ENCODE assay signal across 22 mouse cellular contexts in genomic region chr2:51905637-51906036, GRCm38 (mm10).
"Had no signal": no experiment of that assay in that cellular context is flagged by ENCODE, and none has a peak within 500 bp of the region (broad histone marks: within the 10 kb centered on the region; RNA-seq: fewer than 3 reads in every experiment).

No protein-coding gene starts in this region.

- DNase-seq: kidney, adult 2 months; kidney, postnatal 10 days; kidney, postnatal 36 days; left cerebral cortex, postnatal 4 days; liver; lung, adult 18-20 months; lung, postnatal 10 days; lung, postnatal 36 days; midbrain, embryonic 14.5 days; retina, postnatal 1 day; right cerebral cortex, postnatal 25 days; spleen, adult 18-20 months; thymus, postnatal 25 days had no signal

- H3K27me3 ChIP-seq: limb, embryonic 13.5 days; liver, embryonic 12.5 days; liver, embryonic 15.5 days; lung, embryonic 15.5 days; megakaryocyte, embryonic 14.5 days; neural tube, embryonic 12.5 days; neural tube, embryonic 15.5 days; stomach, embryonic 15.5 days had no signal

- ATAC-seq: liver, embryonic 12.5 days had no signal

- H3K9ac ChIP-seq: limb, embryonic 13.5 days; liver, embryonic 12.5 days; liver, embryonic 15.5 days; lung, embryonic 15.5 days; neural tube, embryonic 12.5 days; neural tube, embryonic 15.5 days; stomach, embryonic 15.5 days had no signal

- H3K4me3 ChIP-seq: limb, embryonic 13.5 days; liver, embryonic 12.5 days; liver, embryonic 15.5 days; lung, embryonic 15.5 days; megakaryocyte, embryonic 14.5 days; midbrain, embryonic 10.5 days; neural tube, embryonic 12.5 days; neural tube, embryonic 15.5 days; stomach, embryonic 15.5 days had no signal

- H3K4me2 ChIP-seq: limb, embryonic 13.5 days; liver, embryonic 12.5 days; liver, embryonic 15.5 days; lung, embryonic 15.5 days; neural tube, embryonic 12.5 days; neural tube, embryonic 15.5 days; stomach, embryonic 15.5 days had no signal

- H3K9me3 ChIP-seq: limb, embryonic 13.5 days; liver, embryonic 12.5 days; liver, embryonic 15.5 days; lung, embryonic 15.5 days; megakaryocyte, embryonic 14.5 days; midbrain, embryonic 10.5 days; neural tube, embryonic 12.5 days; neural tube, embryonic 15.5 days; stomach, embryonic 15.5 days had no signal

- H3K4me1 ChIP-seq: liver, embryonic 12.5 days; liver, embryonic 15.5 days; lung, embryonic 15.5 days; neural tube, embryonic 12.5 days; neural tube, embryonic 15.5 days; stomach, embryonic 15.5 days had no signal

- H3K27ac ChIP-seq: limb, embryonic 13.5 days; liver, embryonic 12.5 days; liver, embryonic 15.5 days; lung, embryonic 15.5 days; midbrain, embryonic 10.5 days; neural tube, embryonic 12.5 days; neural tube, embryonic 15.5 days; stomach, embryonic 15.5 days had no signal

- H3K36me3 ChIP-seq: limb, embryonic 13.5 days; liver, embryonic 12.5 days; liver, embryonic 15.5 days; lung, embryonic 15.5 days; midbrain, embryonic 10.5 days; neural tube, embryonic 12.5 days; neural tube, embryonic 15.5 days; stomach, embryonic 15.5 days had no signal
